Mouse (Mus musculus): ENCODE measurements at regions not wholly inside any gene's neighbourhood (a gene's known extent, or its start where the extent isn't known, plus 50 kb on each side); places are given as distances from the start of the nearest gene placed in this dataset.

- Histone ChIP-seq H3K36me3 (ENCODE audit: control insufficient read depth, insufficient read depth, low read length) (no peaks in the 10 kb centered on the region), H3K4me1 (ENCODE audit: control insufficient read depth, insufficient read depth, insufficient read length) (no peaks in the 10 kb centered on the region), H3K27me3 (ENCODE audit: control insufficient read depth, insufficient read depth, low read length) (no peaks in the 10 kb centered on the region), H3K27ac (ENCODE audit: insufficient read depth, low read length) (no peak overlapping the region), H3K4me3 (ENCODE audit: extremely low read depth, insufficient read depth, insufficient read length) (no peak overlapping the region)
- no peak for DNase-seq (ENCODE audit: low read depth in 1 of 2, low spot score in 2 of 2)
- 76% methylated on average over 6 of the region's 6 CpGs for WGBS
- no peak for TF ChIP-seq CTCF (IDR thresholded peaks at IDR 0.05; ENCODE audit: extremely low read depth, insufficient read depth, insufficient read length, insufficient replicate concordance)
- no peak for TF ChIP-seq POLR2A (IDR thresholded peaks at IDR 0.05; ENCODE audit: low read depth, low read length)
These were observed 151.9 kb upstream of the Hs3st2 start for GRCm38 (mm10) chr7:121239731-121240130.

- no peak overlapping the region for H3K27ac ChIP-seq (ENCODE audit: insufficient read depth, low read length)
- no peaks in the 10 kb centered on the region for H3K36me3 ChIP-seq (ENCODE audit: control insufficient read depth, insufficient read depth, low read length)
- 87% methylated on average over 6 of the region's 6 CpGs for WGBS
- H3K4me3 ChIP-seq (ENCODE audit: extremely low read depth, insufficient read depth, insufficient read length), result no peak overlapping the region
- no peaks in the 10 kb centered on the region for H3K27me3 ChIP-seq (ENCODE audit: control insufficient read depth, insufficient read depth, low read length)
- no peak for DNase-seq (ENCODE audit: low read depth in 1 of 2, low spot score in 2 of 2)
- H3K4me1 ChIP-seq (ENCODE audit: control insufficient read depth, insufficient read depth, insufficient read length), result no peaks in the 10 kb centered on the region
- no peak for TF ChIP-seq POLR2A (IDR thresholded peaks at IDR 0.05; ENCODE audit: low read depth, low read length)
- TF ChIP-seq CTCF (IDR thresholded peaks at IDR 0.05; ENCODE audit: extremely low read depth, insufficient read depth, insufficient read length, insufficient replicate concordance), result no peak
These were observed 143.8 kb upstream of the Hs3st2 start for GRCm38 (mm10) chr7:121247845-121248244.

GRCm38 (mm10) chr7:121257466-121257865 lies 134.2 kb upstream of the Hs3st2 start:
- Histone ChIP-seq H3K27ac (ENCODE audit: insufficient read depth, low read length) (no peak overlapping the region), H3K27me3 (ENCODE audit: control insufficient read depth, insufficient read depth, low read length) (no peaks in the 10 kb centered on the region), H3K4me3 (ENCODE audit: extremely low read depth, insufficient read depth, insufficient read length) (no peak overlapping the region), H3K36me3 (ENCODE audit: control insufficient read depth, insufficient read depth, low read length) (no peaks in the 10 kb centered on the region), H3K4me1 (ENCODE audit: control insufficient read depth, insufficient read depth, insufficient read length) (no peaks in the 10 kb centered on the region)
- no peak for DNase-seq (ENCODE audit: low read depth in 1 of 2, low spot score in 2 of 2)
- TF ChIP-seq CTCF (IDR thresholded peaks at IDR 0.05; ENCODE audit: extremely low read depth, insufficient read depth, insufficient read length, insufficient replicate concordance) (no peak), POLR2A (IDR thresholded peaks at IDR 0.05; ENCODE audit: low read depth, low read length) (no peak)
- WGBS, result 80% methylated on average over 2 of the region's 2 CpGs

- 53% methylated on average over 12 of the region's 12 CpGs for WGBS
These were observed 132.7 kb upstream of the Hs3st2 start for GRCm38 (mm10) chr7:121258826-121259496.

GRCm38 (mm10) chr7:121259497-121260009 lies 132.1 kb upstream of the Hs3st2 start:
- DNase-seq (ENCODE audit: low read depth in 1 of 2, low spot score in 2 of 2), result no peak
- Histone ChIP-seq H3K4me1 (ENCODE audit: control insufficient read depth, insufficient read depth, insufficient read length) (no peaks in the 10 kb centered on the region), H3K4me3 (ENCODE audit: extremely low read depth, insufficient read depth, insufficient read length) (no peak overlapping the region), H3K36me3 (ENCODE audit: control insufficient read depth, insufficient read depth, low read length) (no peaks in the 10 kb centered on the region), H3K27me3 (ENCODE audit: control insufficient read depth, insufficient read depth, low read length) (no peaks in the 10 kb centered on the region), H3K27ac (ENCODE audit: insufficient read depth, low read length) (no peak overlapping the region)
- no peak for TF ChIP-seq POLR2A (IDR thresholded peaks at IDR 0.05; ENCODE audit: low read depth, low read length)
- TF ChIP-seq CTCF (IDR thresholded peaks at IDR 0.05; ENCODE audit: extremely low read depth, insufficient read depth, insufficient read length, insufficient replicate concordance), result no peak
- 92% methylated on average over 21 of the region's 21 CpGs for WGBS

More at GRCm38 (mm10) chr7:121258826-121259496, 132.7 kb upstream of the Hs3st2 start:
- Histone ChIP-seq H3K4me3 (ENCODE audit: extremely low read depth, insufficient read depth, insufficient read length) (no peak overlapping the region), H3K36me3 (ENCODE audit: control insufficient read depth, insufficient read depth, low read length) (no peaks in the 10 kb centered on the region), H3K4me1 (ENCODE audit: control insufficient read depth, insufficient read depth, insufficient read length) (no peaks in the 10 kb centered on the region), H3K27me3 (ENCODE audit: control insufficient read depth, insufficient read depth, low read length) (no peaks in the 10 kb centered on the region), H3K27ac (ENCODE audit: insufficient read depth, low read length) (no peak overlapping the region)
- TF ChIP-seq POLR2A (IDR thresholded peaks at IDR 0.05; ENCODE audit: low read depth, low read length) (no peak), CTCF (IDR thresholded peaks at IDR 0.05; ENCODE audit: extremely low read depth, insufficient read depth, insufficient read length, insufficient replicate concordance) (peak; percentile 40; the same call in 1 of the 2 replicates)
- DNase-seq (ENCODE audit: low read depth in 1 of 2, low spot score in 2 of 2), result peak; percentile 7 to 8

- H3K27me3 ChIP-seq (ENCODE audit: control insufficient read depth, insufficient read depth, low read length), result no peaks in the 10 kb centered on the region
- 73% methylated on average over 2 of the region's 2 CpGs for WGBS
- H3K36me3 ChIP-seq (ENCODE audit: control insufficient read depth, insufficient read depth, low read length), result no peaks in the 10 kb centered on the region
- H3K4me1 ChIP-seq (ENCODE audit: control insufficient read depth, insufficient read depth, insufficient read length), result no peaks in the 10 kb centered on the region
- H3K4me3 ChIP-seq (ENCODE audit: extremely low read depth, insufficient read depth, insufficient read length), result no peak overlapping the region
- no peak for DNase-seq (ENCODE audit: low read depth in 1 of 2, low spot score in 2 of 2)
- TF ChIP-seq POLR2A (IDR thresholded peaks at IDR 0.05; ENCODE audit: low read depth, low read length) (no peak), CTCF (IDR thresholded peaks at IDR 0.05; ENCODE audit: extremely low read depth, insufficient read depth, insufficient read length, insufficient replicate concordance) (no peak)
- H3K27ac ChIP-seq (ENCODE audit: insufficient read depth, low read length), result no peak overlapping the region
These were observed 122.3 kb upstream of the Hs3st2 start for GRCm38 (mm10) chr7:121269358-121269757.

GRCm38 (mm10) chr7:121280597-121280996 lies 111.1 kb upstream of the Hs3st2 start:
- Histone ChIP-seq H3K27ac (ENCODE audit: insufficient read depth, low read length) (no peak overlapping the region), H3K4me3 (ENCODE audit: extremely low read depth, insufficient read depth, insufficient read length) (no peak overlapping the region), H3K36me3 (ENCODE audit: control insufficient read depth, insufficient read depth, low read length) (no peaks in the 10 kb centered on the region), H3K27me3 (ENCODE audit: control insufficient read depth, insufficient read depth, low read length) (no peaks in the 10 kb centered on the region), H3K4me1 (ENCODE audit: control insufficient read depth, insufficient read depth, insufficient read length) (no peaks in the 10 kb centered on the region)
- TF ChIP-seq CTCF (IDR thresholded peaks at IDR 0.05; ENCODE audit: extremely low read depth, insufficient read depth, insufficient read length, insufficient replicate concordance) (no peak), POLR2A (IDR thresholded peaks at IDR 0.05; ENCODE audit: low read depth, low read length) (no peak)
- DNase-seq (ENCODE audit: low read depth in 1 of 2, low spot score in 2 of 2), result no peak
- 37% methylated on average over 1 of the region's 1 CpGs for WGBS
